Mouse (Mus musculus) lung, postnatal 36 days (tissue): ENCODE measurements around the gene Rnf138rt1.
A peak's percentile ranks its signal among the peaks of the same experiment; 100 is the strongest.

Source experiments
- DNase-seq: peaks from one replicate; pipeline ENCODE4 v3.0.0; 2022; ENCODE audit warnings: mixed read lengths

Rnf138rt1 gene

DNA sequence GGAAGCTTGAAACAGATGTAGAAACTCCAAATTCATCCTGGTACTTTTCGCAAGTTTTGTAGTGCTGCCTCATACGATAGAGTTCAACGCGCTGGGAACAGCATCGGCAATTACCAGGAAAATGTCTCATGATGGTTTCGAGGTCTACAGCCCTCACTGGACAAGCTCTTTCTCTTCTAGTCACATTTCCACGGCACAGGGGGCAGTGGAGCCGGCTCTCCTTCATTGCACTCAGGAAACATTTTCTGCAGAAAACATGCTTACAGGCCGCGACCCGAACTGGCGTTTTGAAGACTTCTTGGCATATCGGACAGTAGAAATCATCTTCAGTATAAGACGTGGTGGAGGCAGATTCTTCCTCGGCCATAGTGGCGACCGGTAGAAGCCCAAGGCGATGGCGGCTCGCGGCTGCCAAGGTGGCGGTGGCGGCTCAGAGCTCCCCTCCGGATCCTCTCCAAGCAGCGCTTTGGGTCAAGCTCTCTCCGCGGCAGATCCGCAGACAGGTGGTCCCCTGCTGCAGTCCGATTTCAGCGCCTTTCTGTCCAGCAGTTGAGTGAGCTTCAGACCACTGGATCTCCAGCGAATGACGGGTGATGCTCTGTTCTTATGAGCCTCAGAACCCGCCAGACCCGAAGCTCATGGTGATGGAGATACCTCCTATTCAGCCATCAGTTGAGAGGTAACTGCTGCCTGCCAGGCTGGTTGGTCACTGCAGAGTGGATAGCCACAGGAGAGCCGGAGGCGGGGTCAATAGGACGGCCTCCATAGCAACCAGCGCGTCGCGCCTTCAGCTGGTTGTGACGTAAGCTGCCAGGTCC lies at the start of gene Rnf138rt1:
Gene Rnf138rt1, minus strand, starts transcription at position 713 of the 818 bp plus-strand sequence.
- DNase-seq = peak; percentile 14

DNA sequence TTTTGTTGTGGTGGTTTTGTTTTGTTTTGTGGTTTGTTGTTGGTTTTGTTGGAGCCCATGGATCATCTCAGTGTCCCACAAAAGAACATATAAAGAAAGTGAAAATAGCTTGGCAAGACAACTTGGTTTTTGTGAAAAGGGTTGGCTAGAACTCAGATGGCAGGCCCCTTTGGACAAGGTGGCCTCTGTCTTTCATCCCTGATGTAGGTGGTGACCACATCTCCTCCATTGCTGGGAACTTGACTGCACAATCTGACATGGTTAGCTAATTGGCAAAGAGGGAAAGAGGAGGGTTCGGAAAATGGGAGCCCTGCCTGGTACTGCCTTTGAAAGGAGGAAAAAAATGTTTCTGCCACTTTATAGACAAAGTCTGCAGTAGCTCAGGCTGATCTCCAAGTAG lies 46.1 kb upstream of the Rnf138rt1 start:
- no peak for DNase-seq

DNA sequence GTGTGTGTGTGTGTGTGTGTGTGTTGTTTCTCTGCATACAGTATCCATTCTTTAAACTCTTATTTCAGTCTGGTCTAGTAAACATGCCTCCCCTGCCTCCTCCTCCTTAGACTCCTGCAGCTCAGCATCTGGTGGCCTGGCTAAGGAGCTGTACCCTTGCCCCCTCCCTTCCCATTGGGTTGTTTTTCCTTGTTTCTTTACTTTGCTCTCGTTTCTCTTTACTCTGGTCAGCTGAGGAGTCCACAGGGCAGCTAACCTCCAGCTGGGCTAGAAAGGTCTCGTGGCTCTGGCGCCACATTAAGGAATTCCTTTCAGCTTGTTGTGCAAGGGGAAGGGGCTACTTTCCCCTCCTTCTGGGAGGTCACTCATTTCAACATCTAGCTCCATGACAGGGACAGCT lies 5.2 kb upstream of the Rnf138rt1 start:
- DNase-seq = no peak

GRCm38 (mm10) chrX:163761435-163761828 lies 303 bp upstream of the Rnf138rt1 start:
- no peak for DNase-seq

DNA sequence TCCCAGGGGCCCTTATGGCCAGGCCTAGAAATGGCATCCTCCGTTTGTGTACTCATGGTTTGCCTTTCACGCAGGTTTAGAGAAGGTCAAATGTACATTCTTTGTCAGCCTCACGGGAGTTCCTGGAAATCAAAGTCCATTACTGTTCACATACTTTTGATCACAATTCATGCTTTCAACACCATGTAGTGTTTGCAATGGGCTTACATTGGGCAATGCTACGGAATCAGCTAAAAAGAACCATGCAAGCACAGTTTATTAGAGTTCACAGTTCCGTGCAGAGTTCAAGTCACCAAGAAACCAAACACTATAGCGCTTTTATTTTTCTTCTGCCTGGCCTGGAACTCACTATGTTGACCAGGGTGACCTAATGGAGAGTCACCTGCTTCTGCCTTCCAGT lies 15.1 kb downstream of the Rnf138rt1 start:
- no peak for DNase-seq

GRCm38 (mm10) chrX:163743896-163744295 lies 17.2 kb downstream of the Rnf138rt1 start:
- DNase-seq = peak; percentile 7

- DNase-seq = no peak
Observed at GRCm38 (mm10) chrX:163738904-163739303, 22.2 kb downstream of the Rnf138rt1 start.

DNA sequence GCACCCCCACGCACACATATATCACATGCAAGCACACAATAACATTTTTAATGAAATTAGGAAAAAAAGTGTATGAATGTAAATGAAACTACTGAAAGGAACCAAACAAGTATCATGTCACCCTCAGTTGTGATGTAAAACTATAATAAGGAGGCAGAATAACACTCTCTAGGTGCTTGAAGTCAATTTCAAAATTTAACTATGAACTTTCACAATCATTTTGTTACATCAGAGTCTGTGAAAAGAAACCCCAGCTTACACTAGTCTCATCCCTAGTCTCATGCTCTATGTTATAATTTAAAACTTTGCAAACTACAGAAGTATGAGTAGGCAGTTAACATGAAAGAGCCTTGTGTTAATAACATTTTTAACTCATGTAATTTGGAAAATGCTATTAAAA lies 27.0 kb downstream of the Rnf138rt1 start:
- no peak for DNase-seq

GRCm38 (mm10) chrX:163723630-163724029 lies 37.5 kb downstream of the Rnf138rt1 start:
- no peak for DNase-seq

DNA sequence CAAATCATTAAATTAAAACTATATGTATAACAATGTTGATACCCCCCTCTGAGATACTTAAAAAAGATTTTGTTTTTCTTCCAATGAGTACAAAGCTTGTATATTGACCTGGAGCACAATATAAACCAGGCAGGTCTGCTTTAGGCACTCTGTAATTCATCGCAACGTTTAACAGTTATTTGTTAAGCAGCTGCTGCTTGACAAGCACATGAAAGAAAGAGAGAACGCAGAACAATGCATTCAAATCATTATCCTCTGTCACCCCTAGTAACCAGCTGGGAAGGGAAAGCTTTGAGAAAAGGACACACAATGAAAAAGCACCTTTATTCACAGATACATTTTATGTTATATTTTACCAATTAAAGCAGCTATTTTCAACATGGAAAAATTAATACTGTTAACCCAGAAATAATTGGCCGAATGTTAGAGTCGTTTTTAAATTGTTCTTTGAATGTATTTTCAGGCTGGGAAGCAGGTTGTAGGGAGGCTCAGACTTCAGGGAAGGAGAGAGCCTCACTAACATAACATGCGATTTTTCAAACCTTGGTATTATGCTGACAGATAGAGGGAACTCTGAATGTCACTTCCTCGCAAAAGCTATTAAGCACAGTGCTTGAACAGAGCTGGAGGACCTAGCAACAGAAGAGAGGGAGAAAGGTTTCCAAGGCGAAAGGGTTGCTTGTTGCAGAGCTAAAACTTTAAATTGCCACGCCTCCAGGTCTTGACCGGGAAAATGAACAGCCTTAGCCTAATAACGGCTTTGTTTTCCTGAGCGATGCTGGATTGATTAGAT lies 38.1 kb downstream of the Rnf138rt1 start:
- DNase-seq = no peak

GRCm38 (mm10) chrX:163720597-163720996 lies 40.5 kb downstream of the Rnf138rt1 start:
- no peak for DNase-seq
